Mouse (Mus musculus): ENCODE measurements around the gene Cog3. TPM values are rescaled to one million over a fixed set of nuclear protein-coding genes. Genes with fewer than 3 reads are reported as not detected.
A peak's percentile ranks its signal among the peaks of the same experiment; 100 is the strongest.

Gene Cog3
- polyA plus RNA-seq, 1 experiment from 2014 or later: 9.2 TPM

GRCm38 (mm10) chr14:75767492-75768274 is 13.4 kb upstream of the Cog3 start:
- WGBS: 51% methylated on average over 17 of the region's 17 CpGs
- no peak overlapping the region for H3K9ac ChIP-seq (ENCODE audit: low read depth, low read length)
- TF ChIP-seq CTCF (IDR thresholded peaks at IDR 0.05; ENCODE audit: low read depth): peak; percentile 92

GRCm38 (mm10) chr14:75761028-75761805 is 6.9 kb upstream of the Cog3 start:
- H3K36me3 ChIP-seq (ENCODE audit: control insufficient read depth, insufficient read depth): peaks cover 10% of the 10 kb centered on the region; the same call in 1 of the 2 replicates
- 55% methylated on average over 10 of the region's 10 CpGs for WGBS
- peak; percentile 81 for TF ChIP-seq CTCF (IDR thresholded peaks at IDR 0.05; ENCODE audit: low read depth)
- no peak overlapping the region for H3K27ac ChIP-seq (ENCODE audit: low read depth, low read length)
- no peaks in the 10 kb centered on the region for H3K9me3 ChIP-seq (ENCODE audit: control insufficient read depth)
- no peaks in the 10 kb centered on the region for H3K4me1 ChIP-seq (replicated peaks; ENCODE audit: control insufficient read depth, insufficient read depth, low read length)
- no peak overlapping the region for H3K4me2 ChIP-seq (replicated peaks; ENCODE audit: low read depth)
- no peaks in the 10 kb centered on the region for H3K27me3 ChIP-seq (replicated peaks; ENCODE audit: control insufficient read depth, insufficient read depth, low read length)
- 0 out of 2 replicates have a peak, but pooled peaks have one; percentile 43 for ATAC-seq
- no peak overlapping the region for H3K9ac ChIP-seq (ENCODE audit: low read depth, low read length)
- H3K4me3 ChIP-seq (ENCODE audit: low read depth, low read length): no peak overlapping the region

More at GRCm38 (mm10) chr14:75767492-75768274, 13.4 kb upstream of the Cog3 start:
- H3K9me3 ChIP-seq (ENCODE audit: control insufficient read depth): no peaks in the 10 kb centered on the region
- H3K4me2 ChIP-seq (replicated peaks; ENCODE audit: low read depth): no peak overlapping the region; the same call in 1 of the 2 replicates
- no peak overlapping the region for H3K27ac ChIP-seq (ENCODE audit: low read depth, low read length)
- peaks cover 3% of the 10 kb centered on the region; the same call in 1 of the 2 replicates for H3K36me3 ChIP-seq (ENCODE audit: control insufficient read depth, insufficient read depth)
- no peaks in the 10 kb centered on the region for H3K27me3 ChIP-seq (replicated peaks; ENCODE audit: control insufficient read depth, insufficient read depth, low read length)
- H3K4me1 ChIP-seq (replicated peaks; ENCODE audit: control insufficient read depth, insufficient read depth, low read length): no peaks in the 10 kb centered on the region
- peak; percentile 49; the same call in 1 of the 2 replicates for ATAC-seq
- no peak overlapping the region; the same call in 1 of the 2 replicates for H3K4me3 ChIP-seq (ENCODE audit: low read depth, low read length)

GRCm38 (mm10) chr14:75758401-75758800 is 4.1 kb upstream of the Cog3 start:
- Histone ChIP-seq H3K36me3 (ENCODE audit: control insufficient read depth, insufficient read depth) (peaks cover 7% of the 10 kb centered on the region; the same call in 1 of the 2 replicates), H3K4me3 (ENCODE audit: low read depth, low read length) (no peak overlapping the region), H3K27ac (ENCODE audit: low read depth, low read length) (no peak overlapping the region), H3K4me2 (replicated peaks; ENCODE audit: low read depth) (no peak overlapping the region), H3K9ac (ENCODE audit: low read depth, low read length) (no peak overlapping the region), H3K9me3 (ENCODE audit: control insufficient read depth) (no peaks in the 10 kb centered on the region), H3K27me3 (replicated peaks; ENCODE audit: control insufficient read depth, insufficient read depth, low read length) (no peaks in the 10 kb centered on the region), H3K4me1 (replicated peaks; ENCODE audit: control insufficient read depth, insufficient read depth, low read length) (no peaks in the 10 kb centered on the region)
- 73% methylated on average over 7 of the region's 7 CpGs for WGBS
- no peak for ATAC-seq
- TF ChIP-seq CTCF (IDR thresholded peaks at IDR 0.05; ENCODE audit: low read depth): no peak

GRCm38 (mm10) chr14:75757821-75758220 is 3.5 kb upstream of the Cog3 start:
- Histone ChIP-seq H3K4me2 (replicated peaks; ENCODE audit: low read depth) (no peak overlapping the region), H3K27ac (ENCODE audit: low read depth, low read length) (no peak overlapping the region), H3K27me3 (replicated peaks; ENCODE audit: control insufficient read depth, insufficient read depth, low read length) (no peaks in the 10 kb centered on the region), H3K4me1 (replicated peaks; ENCODE audit: control insufficient read depth, insufficient read depth, low read length) (0 out of 2 replicates have a peak, but pooled peaks cover 5% of the 10 kb centered on the region), H3K4me3 (ENCODE audit: low read depth, low read length) (no peak overlapping the region), H3K36me3 (ENCODE audit: control insufficient read depth, insufficient read depth) (peaks cover 7% of the 10 kb centered on the region; the same call in 1 of the 2 replicates), H3K9me3 (ENCODE audit: control insufficient read depth) (no peaks in the 10 kb centered on the region), H3K9ac (ENCODE audit: low read depth, low read length) (no peak overlapping the region)
- TF ChIP-seq CTCF (IDR thresholded peaks at IDR 0.05; ENCODE audit: low read depth): no peak
- no peak for ATAC-seq
- 64% methylated on average over 2 of the region's 2 CpGs for WGBS

GRCm38 (mm10) chr14:75756971-75757370 is 2.7 kb upstream of the Cog3 start:
- 82% methylated on average over 6 of the region's 6 CpGs for WGBS
- Histone ChIP-seq H3K27me3 (replicated peaks; ENCODE audit: control insufficient read depth, insufficient read depth, low read length) (no peaks in the 10 kb centered on the region), H3K9ac (ENCODE audit: low read depth, low read length) (no peak overlapping the region), H3K36me3 (ENCODE audit: control insufficient read depth, insufficient read depth) (peaks cover 2% of the 10 kb centered on the region; the same call in 1 of the 2 replicates), H3K9me3 (ENCODE audit: control insufficient read depth) (no peaks in the 10 kb centered on the region), H3K27ac (ENCODE audit: low read depth, low read length) (no peak overlapping the region), H3K4me1 (replicated peaks; ENCODE audit: control insufficient read depth, insufficient read depth, low read length) (0 out of 2 replicates have a peak, but pooled peaks cover 6% of the 10 kb centered on the region), H3K4me3 (ENCODE audit: low read depth, low read length) (no peak overlapping the region), H3K4me2 (replicated peaks; ENCODE audit: low read depth) (no peak overlapping the region)
- no peak for ATAC-seq
- TF ChIP-seq CTCF (IDR thresholded peaks at IDR 0.05; ENCODE audit: low read depth): no peak

- 0 out of 2 replicates have a peak, but pooled peaks cover 6% of the 10 kb centered on the region for H3K4me1 ChIP-seq (replicated peaks; ENCODE audit: control insufficient read depth, insufficient read depth, low read length)
- H3K4me3 ChIP-seq (ENCODE audit: low read depth, low read length): peak overlapping the region; percentile 92
- peak overlapping the region; percentile 72 for H3K4me2 ChIP-seq (replicated peaks; ENCODE audit: low read depth)
- ATAC-seq: peak; percentile 9; the same call in 1 of the 2 replicates
- H3K9me3 ChIP-seq (ENCODE audit: control insufficient read depth): no peaks in the 10 kb centered on the region
- WGBS: 23% methylated on average over 8 of the region's 8 CpGs
- H3K27me3 ChIP-seq (replicated peaks; ENCODE audit: control insufficient read depth, insufficient read depth, low read length): no peaks in the 10 kb centered on the region
- H3K9ac ChIP-seq (ENCODE audit: low read depth, low read length): peak overlapping the region; percentile 85; the same call in 1 of the 2 replicates
- H3K27ac ChIP-seq (ENCODE audit: low read depth, low read length): 0 out of 2 replicates have a peak overlapping the region, but pooled peaks have one; percentile 95
- TF ChIP-seq CTCF (IDR thresholded peaks at IDR 0.05; ENCODE audit: low read depth): no peak
- no peaks in the 10 kb centered on the region for H3K36me3 ChIP-seq (ENCODE audit: control insufficient read depth, insufficient read depth)
Observed at GRCm38 (mm10) chr14:75753206-75753605, 1.1 kb downstream of the Cog3 start.
